Mouse (Mus musculus): ENCODE results near the gene Rbm47. TPM values are rescaled to one million over a fixed set of nuclear protein-coding genes. Genes with fewer than 3 reads are reported as not detected.

Rbm47 gene
- total and polyA plus RNA-seq, 3 experiments = 78.8 to 121 (median 84.7) TPM

DNA sequence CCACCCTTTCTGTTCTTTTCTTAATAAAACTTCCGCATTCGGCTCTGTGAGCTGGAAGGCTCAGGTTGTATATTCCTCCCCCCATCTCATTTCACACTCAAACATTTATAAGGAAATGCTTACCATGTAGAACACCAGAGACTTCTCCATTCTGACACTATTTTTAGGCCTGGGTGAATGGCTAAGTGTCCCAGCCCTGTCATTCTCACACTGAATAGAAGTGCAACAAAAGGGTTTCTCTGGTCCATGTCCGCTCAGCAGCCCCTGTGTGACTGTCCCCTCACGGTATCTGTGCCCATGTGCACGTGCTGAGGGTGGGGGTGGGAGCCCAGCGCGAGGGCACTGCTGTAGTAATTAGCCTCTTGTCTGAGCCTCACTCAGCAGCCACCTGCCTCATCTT lies 105.7 kb downstream of the Rbm47 start:
- DNase-seq = no peak

DNA sequence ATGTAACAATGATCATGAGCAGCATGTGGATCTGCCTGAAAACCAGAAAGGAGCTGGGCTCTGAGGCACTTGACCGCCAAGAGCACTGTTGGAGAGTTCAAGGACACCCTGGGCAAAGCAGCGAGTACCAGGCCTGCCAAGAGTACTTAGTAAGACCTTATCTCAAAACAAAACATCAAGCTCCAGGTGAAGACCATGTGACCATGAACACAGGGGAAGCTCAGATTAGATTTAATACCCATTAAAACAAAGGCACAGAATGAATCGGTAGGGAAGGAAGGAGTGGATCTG lies 110.0 kb downstream of the Rbm47 start:
- peak; percentile 65 for DNase-seq

DNA sequence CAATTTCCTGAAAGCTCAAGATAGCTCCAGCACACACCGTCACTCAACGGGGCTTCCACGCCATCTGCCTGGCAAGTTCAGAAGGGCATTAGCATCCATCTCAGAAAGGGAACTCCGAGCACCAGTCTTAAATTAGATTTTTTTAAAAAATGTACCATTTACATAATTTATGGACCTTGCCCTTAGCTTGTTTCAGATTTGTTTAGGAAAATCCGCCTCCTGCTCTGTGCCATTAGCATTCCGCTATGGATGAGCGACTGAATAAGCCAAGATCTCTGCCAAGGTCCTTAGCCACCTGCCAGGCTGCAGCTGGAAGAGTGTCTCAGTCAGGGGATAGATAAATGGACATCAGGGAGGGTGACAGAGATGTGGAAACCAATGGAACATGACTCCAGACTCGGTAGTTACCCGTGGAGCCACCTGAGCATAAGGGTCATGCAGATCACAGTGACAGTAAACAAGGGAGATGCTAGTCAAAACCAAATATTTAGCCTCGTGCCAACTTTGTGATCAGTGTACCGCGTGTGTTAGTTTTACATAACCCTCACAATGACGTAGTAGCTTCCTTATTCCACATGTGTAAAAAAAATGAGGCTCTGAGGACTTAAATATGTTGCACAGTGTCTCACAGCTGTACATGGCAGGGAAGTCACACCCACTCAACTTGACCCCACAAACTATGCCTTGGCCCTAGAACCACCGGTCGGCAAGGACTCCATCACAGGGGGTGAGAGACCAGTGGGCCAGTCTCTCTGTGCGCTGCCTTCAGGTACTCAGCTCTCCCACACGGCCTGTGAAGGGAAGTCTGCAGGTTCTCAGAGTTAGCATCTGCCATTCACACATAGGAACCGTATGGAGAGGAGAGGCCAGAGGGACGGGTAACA lies 110.6 kb downstream of the Rbm47 start:
- DNase-seq = no peak

DNA sequence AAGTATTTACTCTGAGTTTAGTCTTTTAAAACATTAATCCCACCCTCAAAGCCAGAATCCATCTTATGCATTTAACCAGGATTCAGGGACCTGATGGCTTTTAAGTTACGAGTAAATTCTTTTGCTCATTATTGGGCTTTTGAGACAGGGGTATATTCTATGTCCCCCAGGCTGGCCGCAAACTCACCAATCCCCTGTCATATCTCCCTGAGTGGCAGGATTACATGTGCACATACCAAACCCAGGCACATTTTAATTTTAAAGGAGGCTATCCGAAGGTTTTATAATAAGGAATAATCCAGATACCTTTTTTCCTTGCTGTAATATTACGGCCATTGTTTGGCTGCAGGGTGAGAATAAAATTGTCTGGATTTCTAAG lies 111.3 kb downstream of the Rbm47 start:
- DNase-seq = no peak

DNA sequence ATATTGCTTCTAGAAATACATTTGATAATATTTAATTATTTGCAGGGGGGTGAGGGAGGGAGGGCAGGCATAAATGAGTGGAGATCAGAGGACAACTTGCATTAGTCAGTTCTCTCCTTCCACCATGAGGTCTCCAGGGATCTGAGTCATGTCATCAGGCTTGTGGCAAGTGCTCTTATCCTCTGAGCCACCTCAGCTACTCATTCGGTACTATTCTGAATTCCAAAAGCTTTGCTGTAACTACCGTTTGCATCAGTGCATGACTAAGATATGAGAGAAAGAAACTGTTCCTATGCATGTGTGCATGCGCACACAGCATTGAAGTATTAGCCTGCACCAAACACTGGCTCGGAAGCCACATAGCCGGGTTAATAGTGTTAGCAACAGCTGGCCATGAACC lies 114.1 kb downstream of the Rbm47 start:
- peak; percentile 58 for DNase-seq

DNA sequence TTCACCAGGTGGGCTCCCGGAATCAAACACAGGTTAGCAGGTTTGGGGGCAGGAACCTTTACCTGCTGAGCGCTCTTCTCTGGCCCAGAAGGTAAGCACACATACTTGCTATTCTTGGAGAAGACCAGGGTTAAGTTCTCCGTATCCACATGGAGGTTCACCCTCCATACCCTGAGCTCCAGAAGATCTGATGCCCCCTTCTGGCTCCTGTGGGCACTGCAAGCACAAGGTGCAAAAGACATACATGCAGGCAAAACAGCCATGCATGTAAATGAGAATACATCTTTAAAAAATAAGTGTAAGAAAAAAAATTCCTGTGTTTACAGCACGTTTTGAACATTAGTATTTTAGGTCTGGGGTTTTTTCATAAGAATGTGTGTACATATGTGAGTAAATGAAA lies 116.2 kb downstream of the Rbm47 start:
- no peak for DNase-seq

DNA sequence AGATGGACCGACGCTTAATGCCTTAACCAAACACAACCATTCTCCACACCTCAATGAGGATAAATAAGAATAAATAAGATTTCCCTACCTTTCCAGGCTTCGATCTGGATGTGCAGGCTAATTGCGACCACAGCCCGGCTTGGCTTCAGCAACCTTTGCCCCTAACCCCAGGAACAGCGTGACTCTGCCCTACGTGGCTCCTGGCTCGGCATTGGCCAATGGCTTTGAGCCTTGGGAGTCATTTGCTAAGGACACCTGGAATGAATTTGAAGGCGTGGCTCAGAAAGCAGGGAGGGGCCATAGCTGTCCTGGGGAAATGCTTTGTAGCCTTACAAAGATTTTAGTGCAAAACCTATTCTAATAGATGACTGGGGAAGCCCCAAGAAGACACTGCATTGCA lies 118.5 kb downstream of the Rbm47 start:
- DNase-seq = no peak

DNA sequence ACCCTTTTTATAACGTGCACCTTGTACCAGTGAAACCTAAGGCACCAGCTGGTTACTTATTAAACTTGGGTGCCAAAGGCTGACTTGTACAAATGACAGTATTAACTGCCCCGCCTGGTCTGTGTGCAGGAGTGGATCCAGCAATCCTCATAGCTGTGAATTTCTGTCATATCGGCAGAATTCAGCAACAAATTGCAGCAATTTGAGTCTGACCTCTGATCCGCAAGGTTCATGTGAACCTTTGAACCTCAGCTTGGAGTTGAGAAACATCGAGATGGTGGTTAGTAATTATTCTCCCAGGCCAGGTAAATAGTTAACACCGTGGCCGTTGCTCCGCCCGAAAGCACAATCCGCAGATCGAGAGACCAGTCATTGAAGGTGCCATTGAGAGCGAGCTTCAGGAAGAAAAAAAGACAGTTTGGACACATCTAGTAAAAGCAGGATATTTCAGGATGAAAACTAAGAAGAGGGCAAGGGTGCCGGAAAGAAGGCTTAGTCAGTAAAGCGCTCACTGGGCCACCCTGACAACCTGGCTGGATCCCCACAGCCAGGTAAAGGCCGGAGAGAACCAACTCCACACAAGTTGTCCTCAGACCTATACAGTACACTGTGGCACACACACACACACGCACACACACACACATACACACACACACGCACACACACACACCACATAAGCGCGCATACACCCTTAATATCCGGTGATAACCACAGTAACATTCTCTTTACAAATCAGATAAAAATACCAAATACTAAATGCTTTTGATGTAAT lies 120.0 kb downstream of the Rbm47 start:
- no peak for DNase-seq

DNA sequence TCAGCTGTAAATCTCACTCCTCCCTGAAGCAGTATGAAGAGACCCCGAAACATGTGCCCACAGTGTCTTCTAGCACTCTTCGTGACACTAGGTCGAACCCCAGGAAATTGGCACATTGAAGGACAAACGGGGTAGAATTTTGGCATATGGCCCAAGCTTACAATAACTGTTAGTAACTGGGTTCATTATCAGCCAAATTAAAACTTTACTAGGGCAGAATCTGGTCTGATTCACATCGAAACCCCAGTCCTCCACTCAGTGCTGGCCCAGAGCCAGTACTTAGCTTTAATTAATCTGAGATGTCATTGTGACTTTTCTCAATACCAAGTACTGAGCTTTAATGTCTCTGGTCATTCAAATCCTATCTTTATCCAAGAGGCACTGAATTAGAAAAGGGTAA lies 122.1 kb downstream of the Rbm47 start:
- peak; percentile 53 for DNase-seq

DNA sequence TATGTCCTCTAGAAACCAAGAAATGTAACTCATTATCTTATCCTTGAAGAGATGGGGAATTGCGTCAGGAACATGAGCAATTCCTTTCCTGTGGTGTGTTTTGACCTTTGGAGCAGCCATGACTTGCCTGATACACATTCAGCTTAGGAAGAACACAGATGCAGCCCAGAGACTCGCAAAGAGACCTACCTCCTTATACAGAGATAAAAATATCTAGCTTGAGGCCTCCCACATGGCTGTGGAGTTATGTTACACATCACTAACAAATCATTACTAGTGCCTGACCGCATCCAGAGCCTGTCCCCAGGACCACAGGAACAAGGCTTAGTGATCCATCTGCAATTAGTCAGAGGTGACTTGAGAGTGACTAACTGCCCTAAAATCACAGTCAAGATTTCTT lies 126.6 kb downstream of the Rbm47 start:
- peak; percentile 55 for DNase-seq

DNA sequence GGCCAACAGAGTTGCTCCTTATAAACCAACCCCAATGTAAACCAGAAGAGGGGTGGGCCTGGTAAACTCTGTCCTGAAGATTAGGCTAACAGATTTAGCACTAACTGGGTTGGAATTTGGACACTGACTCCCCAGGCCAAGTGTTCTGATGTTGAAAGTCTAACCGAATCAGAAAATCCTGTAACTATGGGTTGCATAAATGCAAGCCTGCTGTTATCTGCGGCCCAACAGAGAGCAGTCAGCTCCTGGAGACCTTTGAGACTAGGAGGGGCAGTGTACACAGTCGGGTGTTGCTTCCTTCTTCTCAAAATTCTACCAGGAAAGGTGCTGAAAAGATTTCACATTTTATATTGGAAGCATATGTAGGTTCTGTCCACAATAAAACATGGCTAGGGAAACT lies 129.0 kb downstream of the Rbm47 start:
- no peak for DNase-seq

DNA sequence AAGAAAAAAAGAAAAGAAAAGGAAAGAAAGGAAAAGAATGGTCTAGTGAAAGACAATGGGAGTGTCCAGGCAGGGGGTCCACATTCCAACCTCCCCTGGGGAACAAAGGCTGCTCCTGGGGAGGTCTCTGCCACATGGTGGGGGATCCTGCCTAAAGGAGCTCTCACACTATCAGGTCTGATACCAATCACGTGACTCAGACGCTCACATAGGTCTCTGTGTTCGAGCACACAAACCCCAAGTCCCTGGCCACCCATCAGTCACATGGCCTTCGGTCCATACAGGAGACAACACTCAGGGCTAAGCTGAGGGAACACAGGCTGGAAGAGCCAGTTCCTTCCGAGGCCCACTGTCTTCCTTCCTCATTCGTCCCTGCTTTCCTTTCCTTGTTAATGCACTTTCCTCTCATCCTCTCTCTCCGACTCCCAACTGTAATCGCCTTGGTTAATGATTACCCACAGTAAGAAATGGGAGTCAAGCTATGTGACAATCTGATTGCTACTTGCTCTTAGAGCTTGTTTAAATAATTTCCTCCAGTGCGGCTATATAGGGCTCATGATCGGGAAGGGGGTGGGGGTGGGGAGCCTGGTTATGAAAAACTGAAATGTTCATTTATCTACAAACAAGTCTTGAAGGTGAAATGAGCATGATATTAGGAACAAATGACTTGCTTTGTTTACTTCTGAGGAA lies 130.1 kb downstream of the Rbm47 start:
- DNase-seq = no peak

DNA sequence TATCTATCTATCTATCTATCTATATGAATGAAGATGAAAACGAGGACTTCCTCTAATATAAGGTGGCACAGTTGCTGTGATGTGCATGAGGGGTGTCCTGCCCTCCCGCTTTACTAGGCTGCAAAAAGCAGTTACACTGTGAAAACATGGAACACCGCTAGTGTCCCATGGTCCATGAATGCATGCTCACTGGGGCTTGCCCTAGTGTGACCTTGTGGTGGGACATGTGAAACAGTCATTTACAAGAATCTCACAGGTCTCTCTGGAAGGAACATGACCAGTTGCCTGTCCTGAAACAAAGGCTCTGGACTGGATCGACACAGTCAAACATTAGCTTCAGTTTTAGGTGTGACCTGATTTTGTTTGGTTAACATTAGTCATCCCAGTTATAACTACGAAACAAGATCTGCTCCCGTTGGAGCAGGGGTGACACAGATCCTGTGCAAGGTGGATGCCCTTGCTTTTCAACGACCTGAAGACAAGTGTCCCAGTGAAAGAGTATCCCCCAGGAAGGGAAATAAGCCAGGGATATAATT lies 132.1 kb downstream of the Rbm47 start:
- DNase-seq = no peak

DNA sequence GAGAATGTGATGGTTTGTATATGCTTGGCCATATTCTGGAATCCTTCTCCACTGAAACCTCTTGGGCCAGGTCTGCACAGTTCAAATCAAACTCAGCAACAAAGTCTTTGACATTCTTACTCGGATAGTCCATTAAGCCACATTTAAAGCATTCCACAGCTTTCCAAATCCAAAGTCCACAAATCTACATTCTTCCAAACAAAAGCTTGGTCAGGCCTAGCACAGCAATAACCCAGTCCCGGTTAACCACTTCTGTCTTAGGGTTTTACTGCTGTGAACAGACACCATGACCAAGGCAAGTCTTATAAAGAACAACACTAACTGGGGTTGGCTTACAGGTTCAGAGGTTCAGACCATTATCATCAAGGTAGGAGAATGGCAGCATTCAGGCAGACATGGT lies 133.1 kb downstream of the Rbm47 start:
- DNase-seq = no peak

DNA sequence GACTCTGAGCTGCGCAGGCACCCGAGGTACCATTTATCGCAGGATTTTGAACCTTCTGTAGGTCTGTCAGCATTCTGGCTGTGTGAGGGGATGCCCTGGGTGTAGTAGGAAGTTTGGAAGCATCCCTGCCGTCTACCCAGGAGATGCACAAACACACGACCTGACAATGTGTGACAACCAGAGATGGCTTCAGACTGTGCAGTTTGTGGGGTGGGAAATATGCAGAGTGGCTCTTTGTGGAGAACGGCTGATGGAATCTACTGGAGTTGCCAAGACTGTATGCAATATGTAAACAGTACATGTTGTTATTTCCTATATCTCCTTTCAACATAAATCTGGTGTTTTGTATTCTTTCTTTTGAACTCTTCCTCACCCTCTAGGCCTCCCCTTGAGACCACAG lies 135.9 kb downstream of the Rbm47 start:
- no peak for DNase-seq

DNA sequence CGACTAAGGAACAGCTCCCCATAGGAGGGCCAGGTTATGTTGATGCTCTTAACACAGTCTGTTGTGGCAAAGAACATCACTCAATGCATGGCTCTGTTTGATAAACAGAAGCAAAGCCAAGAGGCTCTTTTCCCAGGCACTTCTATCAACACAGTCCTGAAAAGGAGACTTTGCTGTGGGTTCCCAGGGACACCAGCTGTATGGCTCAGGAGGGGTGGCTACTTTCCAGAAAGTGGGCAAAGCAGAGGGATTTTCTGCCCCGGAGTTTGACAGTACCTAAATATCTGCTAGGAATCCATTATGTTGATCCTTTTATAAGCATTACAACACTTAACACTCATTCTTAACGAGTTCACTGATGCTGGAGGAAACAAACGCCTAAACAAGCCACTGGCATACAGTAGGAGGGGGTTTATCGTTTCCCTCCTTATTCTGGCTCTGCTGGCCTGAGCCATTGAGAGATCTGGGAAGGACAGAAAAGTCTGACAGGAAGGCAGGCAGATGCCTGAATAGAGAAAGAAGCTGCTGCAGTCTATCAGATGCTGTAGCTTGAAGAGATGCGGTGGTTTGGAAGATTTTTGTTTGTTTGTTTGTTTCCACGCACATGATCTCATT lies 136.4 kb downstream of the Rbm47 start:
- no peak for DNase-seq

DNA sequence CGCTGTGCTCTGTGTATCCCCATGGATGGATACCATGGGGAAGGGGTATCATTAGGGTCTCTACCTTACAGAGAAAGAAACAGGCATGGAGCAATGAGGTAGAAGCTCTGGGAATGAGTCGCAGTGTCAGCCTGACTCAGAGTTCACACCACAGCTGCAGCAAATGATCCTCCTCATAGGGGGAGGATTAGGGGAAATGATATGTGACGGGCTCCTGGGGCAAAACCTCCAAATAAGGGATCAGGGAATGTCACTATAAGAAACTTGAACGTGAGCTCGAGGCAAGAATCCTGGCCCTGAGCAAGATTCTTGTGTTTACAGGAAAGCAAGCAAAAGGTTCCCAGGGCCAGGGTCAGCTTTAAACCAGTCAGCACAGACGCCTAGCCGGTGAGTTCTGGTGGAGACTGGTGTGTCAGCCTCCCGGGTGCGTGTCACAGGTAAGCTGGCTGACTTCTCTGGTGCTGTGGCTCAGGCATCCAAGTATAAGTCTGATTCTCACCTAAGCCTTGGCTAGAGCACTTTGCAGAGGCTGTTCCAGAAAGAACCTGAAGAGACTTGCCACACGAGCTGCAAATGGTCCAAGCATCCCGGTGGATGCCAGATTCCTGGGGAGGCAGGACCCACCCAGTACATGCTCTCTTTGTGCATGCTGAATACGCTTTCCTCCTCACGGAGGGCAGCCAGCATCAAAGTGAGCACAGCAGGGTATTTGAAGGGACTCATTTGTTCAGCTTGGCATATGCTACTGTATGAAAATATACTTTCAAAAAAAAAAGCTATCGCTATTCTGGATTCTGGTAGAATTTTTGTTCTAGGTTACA lies 138.3 kb downstream of the Rbm47 start:
- DNase-seq = no peak

DNA sequence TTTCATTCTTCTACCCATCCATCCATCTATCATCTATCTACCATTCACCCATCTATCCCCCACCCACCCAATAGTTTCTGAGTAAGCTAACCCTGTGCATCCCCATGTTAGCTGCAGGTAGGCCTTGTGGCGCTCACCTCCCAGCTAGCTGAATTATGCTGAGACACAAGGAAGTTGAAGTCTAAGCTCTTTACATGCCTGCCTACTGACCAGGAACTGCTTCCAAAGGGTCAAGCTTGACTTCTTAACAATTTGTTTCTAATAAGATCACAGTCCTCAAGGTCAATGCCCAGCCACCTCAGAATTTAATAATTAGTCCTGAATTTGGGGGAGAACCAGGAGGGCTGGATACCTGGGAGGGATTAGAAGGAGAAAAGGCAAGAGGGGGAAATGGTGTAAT lies 140.1 kb downstream of the Rbm47 start:
- DNase-seq = no peak

DNA sequence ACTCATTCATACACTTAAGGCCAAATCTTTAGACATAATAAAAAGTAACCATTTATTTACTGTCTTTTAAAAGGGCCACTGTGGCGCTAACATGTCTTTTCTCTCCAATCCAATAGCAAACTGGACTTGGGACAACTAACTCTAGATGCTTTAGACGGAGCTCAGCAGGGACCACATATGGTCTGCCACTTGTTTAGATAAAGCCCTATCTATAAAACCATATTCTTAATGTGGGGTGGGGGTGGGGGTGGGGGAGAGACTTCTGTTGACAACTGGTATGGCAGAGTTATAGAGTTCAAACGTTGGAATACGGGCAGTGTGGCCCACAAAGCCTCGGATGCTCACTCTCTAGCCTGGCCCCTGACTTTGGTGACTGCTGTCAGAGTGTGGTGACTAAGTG lies 141.2 kb downstream of the Rbm47 start:
- no peak for DNase-seq

DNA sequence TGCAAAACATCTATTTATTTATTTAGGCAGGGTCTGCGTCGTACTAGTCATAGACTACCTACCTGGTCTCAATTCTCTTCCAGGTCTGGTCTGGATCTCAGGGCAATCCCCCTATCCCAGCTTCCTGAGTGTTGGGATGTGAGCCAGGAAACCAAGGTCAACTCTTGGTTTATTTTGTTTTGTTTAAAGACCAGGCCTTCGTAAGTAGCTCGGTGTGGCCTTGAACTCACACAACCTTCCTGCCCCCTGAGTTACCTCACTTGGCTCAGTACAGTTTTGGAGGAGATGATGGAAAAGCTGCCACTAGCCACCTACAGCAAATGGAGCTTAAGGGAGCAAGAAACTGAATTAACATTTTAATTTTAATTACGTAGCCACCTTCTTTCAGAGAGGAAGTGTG lies 144.7 kb downstream of the Rbm47 start:
- no peak for DNase-seq

DNA sequence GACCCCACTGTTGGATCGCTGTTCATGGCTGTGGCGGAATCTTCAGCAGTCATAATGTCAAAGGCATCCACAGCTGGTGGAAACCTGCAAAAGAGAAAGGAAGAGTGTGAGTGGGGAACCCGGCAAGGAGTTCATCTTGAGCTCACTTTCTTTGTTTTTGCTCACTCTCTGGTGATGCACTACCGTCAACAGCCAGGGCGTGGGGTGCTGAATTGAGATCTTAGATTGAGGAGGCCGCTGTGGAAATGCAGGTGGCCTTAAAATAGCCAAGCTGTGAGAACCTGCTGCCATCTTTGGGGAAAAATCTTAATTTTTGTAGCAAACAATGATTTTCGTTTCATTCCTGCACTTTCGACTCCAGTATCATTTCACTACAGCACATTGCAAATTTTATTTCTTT lies 145.7 kb downstream of the Rbm47 start:
- no peak for DNase-seq

DNA sequence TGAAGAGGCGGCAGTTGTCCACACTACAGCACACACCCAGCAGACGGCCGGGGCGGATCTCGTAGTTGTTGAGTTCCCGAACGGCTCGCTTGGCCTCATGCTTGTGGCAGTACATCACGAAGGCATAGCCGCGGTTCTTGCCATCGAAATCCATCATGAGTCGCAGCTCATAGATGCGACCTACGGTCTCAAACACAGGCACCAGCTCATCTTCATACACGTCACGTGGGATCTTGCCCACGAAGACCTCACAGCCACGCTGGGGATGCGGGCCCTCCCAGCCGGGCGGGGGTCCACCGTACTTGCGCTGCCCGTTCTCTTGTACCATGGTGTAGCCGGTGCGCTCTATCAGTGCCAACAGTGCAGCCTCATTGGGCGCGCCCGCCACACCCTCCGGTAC lies 146.1 kb downstream of the Rbm47 start:
- DNase-seq = no peak

Data from adrenal gland, adult 2 months (tissue).